Mouse (Mus musculus) heart, adult 2 months (tissue): ENCODE measurements around the gene Bmper. TPM values are rescaled to one million over a fixed set of nuclear protein-coding genes. Genes with fewer than 3 reads are reported as not detected.

Experiments
- DNase-seq, 2 experiments: peaks; one replicate each; pipeline ENCODE4 v3.0.0; 2021
- H3K27ac ChIP-seq: fragments of 200-600 bp; 2 replicates; pipeline ENCODE4 v1.8.1; 2022
- H3K27me3 ChIP-seq: fragments of 200-500 bp; 2 replicates; pipeline ENCODE4 v1.6.1; 2012; ENCODE audit warnings: mild to moderate bottlenecking, low read length, inconsistent platforms, mixed read lengths; ENCODE audit not compliant: control insufficient read depth, insufficient read depth
- H3K36me3 ChIP-seq: fragments of 200-500 bp; 2 replicates; pipeline ENCODE4 v1.6.1; 2012; ENCODE audit warnings: low read length, inconsistent platforms; ENCODE audit not compliant: control insufficient read depth, insufficient read depth
- H3K4me1 ChIP-seq: fragments of 200-500 bp; 2 replicates; pipeline ENCODE4 v1.6.1; 2011; ENCODE audit warnings: low read length; ENCODE audit not compliant: control insufficient read depth, insufficient read depth
- H3K4me3 ChIP-seq: fragments of 200-600 bp; 2 replicates; pipeline ENCODE4 v1.8.1; 2022
- H3K79me2 ChIP-seq: fragments of 200-500 bp; replicated peaks from 2 replicates; pipeline ENCODE4 v1.6.1; 2012; ENCODE audit warnings: mild to moderate bottlenecking, inconsistent platforms, low read length, moderate library complexity, mixed read lengths; ENCODE audit not compliant: control insufficient read depth, insufficient read depth
- H3K9ac ChIP-seq: fragments of 200-500 bp; 2 replicates; pipeline ENCODE4 v1.6.1; 2012; ENCODE audit warnings: low read depth, mild to moderate bottlenecking, control low read depth, inconsistent platforms, low read length, mixed read lengths
- CTCF ChIP-seq: fragments of 200-600 bp; IDR thresholded peaks from 2 replicates; pipeline ENCODE4 v1.8.1; 2022; ENCODE audit warnings: antibody characterized with exemption, mild to moderate bottlenecking, moderate library complexity
- EP300 ChIP-seq: fragments of 200-500 bp; IDR thresholded peaks from 2 replicates; pipeline ENCODE4 v1.6.1; 2011; ENCODE audit warnings: low read depth, low read length, control low read depth; ENCODE audit not compliant: insufficient read depth
- POLR2A ChIP-seq: fragments of 200-500 bp; IDR thresholded peaks from 2 replicates; pipeline ENCODE4 v1.6.1; 2011; ENCODE audit warnings: mild to moderate bottlenecking, low read depth, low read length, control low read depth; ENCODE audit not compliant: insufficient read depth
- WGBS: fragments of 180-500 bp; shearing (Covaris S2); methylation state at CpG from one replicate; pipeline ENCODE4 v1.1.7; 2018; 5-methylcytosine and 5-hydroxymethylcytosine counted together
- intact Hi-C: fragments of 180-260 bp; cut with DNase I; formaldehyde crosslinking; loops from one replicate; pipeline ENCODE4 v1.15.1; 2025
- polyA plus RNA-seq: library from polyadenylated mRNA; depleted of rRNA; stranded (reverse); fragments of >200 nt; gene quantifications from 2 replicates; pipeline ENCODE4 v1.2.3, GENCODE M21; 2012
- total RNA-seq, 2 experiments: library from RNA; stranded (reverse); gene quantifications; 2 replicates each; pipeline ENCODE4 v1.2.3; 2021

The Bmper gene
- total and polyA plus RNA-seq, 3 experiments: 1.9 to 4.3 (median 2.6) TPM

DNA sequence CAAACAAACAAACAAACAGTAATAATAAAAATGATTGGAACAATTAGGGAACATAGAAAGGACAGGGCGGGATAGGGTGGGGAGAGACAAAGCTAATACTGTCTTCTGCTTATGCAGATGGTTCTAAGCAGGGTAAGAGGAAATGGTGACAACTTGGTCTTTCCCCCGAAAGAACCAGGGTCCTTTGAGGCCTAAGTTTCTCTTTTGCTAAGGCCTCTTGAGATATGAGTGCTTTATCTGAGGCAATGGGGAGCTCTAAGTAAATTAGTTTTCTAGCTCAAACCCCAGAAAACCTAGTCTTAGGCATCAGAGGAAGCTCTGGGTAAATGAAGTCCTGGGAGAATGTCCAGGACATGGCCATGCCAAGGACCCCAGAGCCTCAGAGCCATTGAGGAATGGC is 141.2 kb downstream of the Bmper start:
- Histone ChIP-seq H3K27me3 (no peaks in the 10 kb centered on the region), H3K27ac (no peak overlapping the region), H3K4me3 (no peak overlapping the region), H3K9ac (no peak overlapping the region), H3K4me1 (no peaks in the 10 kb centered on the region), H3K36me3 (no peaks in the 10 kb centered on the region), H3K79me2 (no peaks in the 10 kb centered on the region)
- intact Hi-C loops: no loop called here
- WGBS: 83% methylated on average over 2 of the region's 2 CpGs
- no peak for DNase-seq
- TF ChIP-seq POLR2A: no peak
- no peak for TF ChIP-seq CTCF
- TF ChIP-seq EP300: no peak

DNA sequence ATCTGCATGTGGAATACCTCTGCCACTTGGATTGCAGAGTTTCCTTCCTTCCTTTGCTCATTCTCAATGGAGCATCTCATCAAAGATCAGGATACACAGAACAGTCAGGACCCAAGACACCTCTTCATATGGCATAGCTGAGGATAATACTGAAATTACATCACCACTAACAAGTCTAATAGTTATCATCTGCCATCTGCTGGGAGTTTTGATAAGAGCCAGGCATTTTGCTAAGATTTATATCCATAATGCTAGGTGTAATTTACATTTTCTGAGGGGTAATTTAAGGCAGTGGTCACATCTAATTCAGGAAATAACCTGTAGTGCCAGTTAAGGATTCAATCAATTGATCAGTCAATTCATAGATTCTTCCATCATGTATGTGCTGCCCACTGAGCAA is 145.2 kb downstream of the Bmper start:
- Histone ChIP-seq H3K4me1 (no peaks in the 10 kb centered on the region), H3K27ac (no peak overlapping the region)
- intact Hi-C loops: no loop called here

DNA sequence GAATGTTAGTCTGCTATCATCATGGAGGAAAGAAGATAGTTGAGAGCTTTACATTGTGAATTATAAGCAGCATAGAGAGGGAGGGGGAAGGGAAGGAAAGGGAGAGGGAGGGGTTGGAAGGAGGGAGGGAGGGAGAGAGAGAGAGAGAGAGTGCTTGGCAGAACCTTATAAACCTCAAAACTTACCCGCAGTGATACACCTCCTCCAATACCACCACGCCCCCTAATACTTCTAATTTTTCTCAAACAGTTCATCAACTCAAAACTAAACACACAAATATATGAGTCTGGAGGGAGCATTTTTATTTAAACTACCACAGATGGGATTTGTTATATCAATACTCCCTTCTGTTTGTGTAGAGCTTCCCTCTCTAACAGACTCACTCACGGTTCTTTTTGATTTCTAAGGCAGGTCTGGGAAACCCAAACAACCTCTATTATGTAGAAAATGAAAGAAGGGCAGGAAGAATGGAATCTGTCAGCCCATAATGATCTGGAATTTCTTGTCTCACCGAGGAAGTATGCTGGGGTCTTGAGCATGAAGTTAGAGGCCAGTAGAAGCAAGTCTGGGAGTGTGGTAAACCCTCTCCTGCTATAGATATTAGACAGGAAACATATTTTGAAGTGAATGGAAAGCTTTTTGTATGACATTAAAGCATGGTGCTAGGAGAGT is 152.0 kb downstream of the Bmper start:
- H3K4me1 ChIP-seq: no peaks in the 10 kb centered on the region
- H3K27me3 ChIP-seq: no peaks in the 10 kb centered on the region
- no peak overlapping the region for H3K27ac ChIP-seq
- H3K4me3 ChIP-seq: no peak overlapping the region
- intact Hi-C loops: no loop called here
- no peak for DNase-seq
- WGBS: 74% methylated on average over 4 of the region's 4 CpGs
- H3K36me3 ChIP-seq: no peaks in the 10 kb centered on the region
- TF ChIP-seq EP300: no peak
- TF ChIP-seq CTCF: no peak
- no peak for TF ChIP-seq POLR2A
- no peaks in the 10 kb centered on the region for H3K79me2 ChIP-seq
- H3K9ac ChIP-seq: no peak overlapping the region

More for the DNA sequence above, 145.2 kb downstream of the Bmper start:
- TF ChIP-seq CTCF (no peak), POLR2A (no peak), EP300 (no peak)
- no peaks in the 10 kb centered on the region for H3K27me3 ChIP-seq
- no peaks in the 10 kb centered on the region for H3K36me3 ChIP-seq
- H3K4me3 ChIP-seq: no peak overlapping the region
- DNase-seq: no peak
- no peaks in the 10 kb centered on the region for H3K79me2 ChIP-seq
- H3K9ac ChIP-seq: no peak overlapping the region

DNA sequence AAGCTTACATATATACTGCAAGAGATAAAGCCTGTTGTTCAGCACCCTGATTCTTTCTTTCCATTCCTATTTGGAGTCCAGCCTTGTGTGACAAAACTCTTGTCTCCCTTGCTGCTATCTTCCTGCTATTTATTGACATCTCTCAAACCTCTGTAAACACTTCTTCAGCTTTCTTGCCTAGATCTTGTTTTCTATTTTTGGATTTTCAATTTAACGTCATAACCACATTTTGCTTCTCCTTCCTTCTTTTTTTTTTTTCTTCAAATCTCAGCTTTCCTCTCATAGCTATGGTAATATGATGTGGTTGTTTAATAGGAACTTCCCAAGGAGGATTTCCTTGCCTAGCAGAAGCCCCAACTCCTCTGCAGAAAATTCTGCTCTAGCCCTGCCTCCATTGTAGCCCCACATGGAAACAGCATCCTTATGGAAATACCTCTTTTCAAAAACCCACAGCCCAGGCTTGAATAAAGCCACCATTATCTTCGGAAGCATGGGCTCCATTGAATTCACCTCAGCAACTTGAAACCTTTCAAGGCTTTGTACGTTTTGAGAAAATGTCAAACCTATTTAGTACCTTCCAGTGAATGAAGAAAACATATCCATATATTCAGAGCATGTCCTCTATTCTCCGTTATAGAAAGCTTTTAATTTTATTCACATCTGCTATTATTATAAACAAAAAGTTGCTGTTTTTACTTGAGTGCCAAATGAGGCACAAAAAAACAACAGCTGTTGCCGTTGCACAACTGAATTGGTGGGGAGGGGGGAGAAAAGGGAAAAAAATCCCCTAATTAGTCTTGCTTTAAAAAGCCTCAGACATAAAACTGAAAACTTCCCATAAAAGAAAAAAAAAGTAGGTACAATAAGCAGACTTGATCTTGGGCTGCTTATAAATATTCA is 155.2 kb downstream of the Bmper start:
- Histone ChIP-seq H3K27ac (no peak overlapping the region), H3K4me1 (no peaks in the 10 kb centered on the region), H3K36me3 (no peaks in the 10 kb centered on the region), H3K9ac (no peak overlapping the region), H3K4me3 (no peak overlapping the region), H3K79me2 (no peaks in the 10 kb centered on the region), H3K27me3 (no peaks in the 10 kb centered on the region)
- TF ChIP-seq CTCF: no peak
- DNase-seq: no peak
- intact Hi-C loops: no loop called here
- 67% methylated on average over 5 of the region's 5 CpGs for WGBS

DNA sequence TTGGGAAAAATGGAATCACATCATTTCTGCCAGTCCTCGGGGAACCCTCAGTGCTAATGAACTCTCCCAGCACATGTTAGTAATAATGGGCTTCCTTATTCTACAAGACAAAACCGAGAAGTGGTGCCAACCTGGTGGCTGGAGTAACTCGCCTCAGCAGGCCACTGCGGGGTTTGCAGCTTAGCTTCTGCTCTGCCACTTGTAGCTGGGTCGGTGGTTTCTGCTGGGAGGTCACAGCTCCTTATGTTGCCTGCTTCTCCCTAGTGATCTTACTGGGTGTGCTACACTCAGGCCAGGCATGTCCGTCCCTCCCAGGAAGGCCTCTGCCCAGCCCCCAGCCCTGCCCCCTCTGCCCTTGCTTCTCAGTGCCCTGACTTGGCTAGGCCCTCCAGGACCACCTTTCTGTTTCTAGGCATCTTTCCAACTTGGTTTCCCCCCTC is 155.9 kb downstream of the Bmper start:
- no peak for TF ChIP-seq POLR2A
- TF ChIP-seq EP300: no peak
- no peak for TF ChIP-seq CTCF
- no peak overlapping the region for H3K27ac ChIP-seq
- H3K36me3 ChIP-seq: no peaks in the 10 kb centered on the region
- DNase-seq: no peak
- H3K27me3 ChIP-seq: no peaks in the 10 kb centered on the region
- no peaks in the 10 kb centered on the region; the same call in 1 of the 2 replicates for H3K4me1 ChIP-seq
- WGBS: 51% methylated on average over 6 of the region's 6 CpGs
- no peak overlapping the region for H3K9ac ChIP-seq
- H3K4me3 ChIP-seq: no peak overlapping the region
- intact Hi-C loops: no loop called here
- no peaks in the 10 kb centered on the region for H3K79me2 ChIP-seq

DNA sequence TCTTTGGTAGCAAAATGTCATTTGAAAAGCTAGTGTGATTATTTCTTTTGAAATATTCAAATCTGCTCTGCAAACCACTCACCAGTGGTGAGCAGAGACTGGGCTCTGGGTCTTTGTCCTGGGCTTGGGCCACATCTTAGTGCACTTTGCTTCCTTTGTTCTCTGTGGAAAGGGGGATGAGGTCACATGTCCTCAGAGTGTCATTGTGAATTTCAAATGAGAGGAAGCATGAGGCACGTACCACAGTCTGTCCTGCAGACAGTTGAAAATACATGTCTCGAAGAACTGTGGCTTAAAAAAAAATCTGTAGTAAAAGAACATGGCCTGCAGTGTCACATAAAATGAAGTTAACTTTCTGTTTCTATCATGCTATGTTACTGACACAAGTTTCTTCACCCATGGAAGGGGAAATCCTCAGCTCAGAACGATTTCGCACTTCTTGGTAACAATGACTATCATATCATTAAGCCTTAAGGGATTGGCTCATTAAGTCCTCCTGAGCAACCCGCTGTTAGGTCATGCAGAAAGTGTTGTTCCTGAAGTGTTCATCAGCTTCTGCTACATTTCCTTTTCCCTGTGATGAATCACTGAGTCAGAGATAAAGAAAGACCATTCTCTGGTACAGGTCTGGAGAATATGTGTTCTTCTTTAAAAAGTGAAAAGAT is 157.4 kb downstream of the Bmper start:
- WGBS: 50% methylated on average over 5 of the region's 5 CpGs

More for the DNA sequence above, 157.4 kb downstream of the Bmper start:
- Histone ChIP-seq H3K4me1 (no peaks in the 10 kb centered on the region; the same call in 1 of the 2 replicates), H3K27ac (no peak overlapping the region), H3K27me3 (no peaks in the 10 kb centered on the region), H3K79me2 (no peaks in the 10 kb centered on the region), H3K4me3 (no peak overlapping the region), H3K36me3 (no peaks in the 10 kb centered on the region), H3K9ac (no peak overlapping the region)
- TF ChIP-seq POLR2A (no peak), EP300 (no peak), CTCF (no peak)
- no peak for DNase-seq
- intact Hi-C loops: no loop called here
